Mouse (Mus musculus) activated CD4-positive, CD25-positive, alpha-beta regulatory T cell, adult 4 months (primary cell): ENCODE results near the gene Flt3l. TPM values are rescaled to one million over a fixed set of nuclear protein-coding genes. Genes with fewer than 3 reads are reported as not detected.
A peak's percentile ranks its signal among the peaks of the same experiment; 100 is the strongest.
"Not testable (repeated sequence)": the region's sequence is repeated elsewhere in the genome, so short reads cannot be mapped to it uniquely, and the experiment has no call there.

Experiments
- ATAC-seq: one replicate; pipeline ENCODE4 v1.8.0; 2017
- polyA plus RNA-seq, 2 experiments: library from polyadenylated mRNA; unstranded; fragments of 100-300 nt; shearing (Covaris generic); gene quantifications; one replicate each; pipeline ENCODE4 v1.2.1; 2017

Flt3l gene
- 100 to 1,000 TPM; 118 to 125 TPM for polyA plus RNA-seq

DNA sequence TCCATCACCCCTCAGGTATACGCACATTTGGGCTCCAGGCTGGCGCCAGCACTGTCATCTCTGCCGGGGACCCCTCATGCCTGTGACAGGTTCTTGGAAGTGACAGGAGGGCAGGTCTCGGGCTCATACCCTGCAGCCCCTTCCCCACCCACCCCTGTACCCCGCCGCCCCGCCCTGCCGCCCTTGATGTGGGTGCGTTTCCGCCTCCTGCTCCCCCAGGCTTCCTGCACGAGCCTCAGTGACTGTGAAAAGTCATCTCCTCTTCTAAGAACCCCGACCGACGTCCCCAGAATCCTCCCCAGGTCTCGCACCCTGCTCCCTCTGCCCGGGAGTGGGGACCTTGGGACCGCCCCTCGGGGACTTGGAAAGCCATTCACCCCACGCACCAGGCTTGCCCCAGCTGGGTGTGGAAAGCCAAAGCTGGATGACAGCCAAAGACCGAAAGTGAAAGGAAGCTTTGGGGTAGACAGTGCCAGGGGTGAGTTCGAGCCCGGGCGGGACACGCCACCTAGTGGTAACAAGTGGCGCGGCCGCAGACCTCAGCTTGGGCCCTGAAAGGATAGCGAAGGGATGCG is at the start of gene Flt3l, which contains the start of gene Gm45713:
Gene Flt3l (minus strand): TSS at position 440 of the 575 bp plus-strand sequence.
Gene Gm45713 (minus strand): TSS at position 239 of the 575 bp plus-strand sequence.
- peak; percentile 81 for ATAC-seq

DNA sequence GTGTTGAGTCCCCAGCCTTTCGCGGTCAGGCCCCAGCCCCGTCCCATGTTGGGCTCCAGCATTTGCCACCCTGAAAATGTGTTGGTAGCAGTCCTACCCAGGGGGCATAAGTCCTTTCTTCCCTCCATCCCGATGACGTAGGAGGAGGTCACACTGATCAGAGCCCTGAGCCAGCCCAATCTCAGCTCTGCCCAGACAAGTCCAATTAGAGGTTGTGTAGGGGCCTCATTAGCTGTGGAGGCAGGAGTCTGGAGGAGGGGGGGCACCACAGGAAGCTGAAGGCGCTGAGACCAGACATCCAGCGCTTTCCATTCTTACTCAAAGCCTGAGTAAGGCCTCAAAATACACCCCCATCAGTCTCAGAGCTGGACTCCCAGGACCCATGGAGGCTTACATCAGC is 49.7 kb upstream of the Flt3l start:
- ATAC-seq: no peak

DNA sequence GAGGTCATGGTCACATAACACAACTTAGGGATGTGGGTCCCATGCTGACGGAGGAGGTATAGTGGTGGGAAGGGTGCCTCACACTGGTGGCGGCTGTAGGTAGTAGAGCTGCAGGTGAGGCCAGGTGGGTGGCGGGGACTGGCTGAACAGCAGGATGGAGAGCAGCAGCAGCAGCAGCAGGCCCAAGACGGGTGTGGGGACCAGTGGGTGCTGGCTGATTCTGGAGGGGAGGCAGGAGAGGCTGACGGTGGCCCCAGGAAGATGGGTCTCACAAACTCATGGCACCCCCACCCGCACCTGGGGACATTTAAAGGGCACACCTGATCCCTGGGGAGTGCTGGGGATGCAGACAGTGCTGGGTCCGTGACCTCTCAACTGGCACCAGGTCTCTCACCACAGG is 47.4 kb upstream of the Flt3l start:
- no peak for ATAC-seq

DNA sequence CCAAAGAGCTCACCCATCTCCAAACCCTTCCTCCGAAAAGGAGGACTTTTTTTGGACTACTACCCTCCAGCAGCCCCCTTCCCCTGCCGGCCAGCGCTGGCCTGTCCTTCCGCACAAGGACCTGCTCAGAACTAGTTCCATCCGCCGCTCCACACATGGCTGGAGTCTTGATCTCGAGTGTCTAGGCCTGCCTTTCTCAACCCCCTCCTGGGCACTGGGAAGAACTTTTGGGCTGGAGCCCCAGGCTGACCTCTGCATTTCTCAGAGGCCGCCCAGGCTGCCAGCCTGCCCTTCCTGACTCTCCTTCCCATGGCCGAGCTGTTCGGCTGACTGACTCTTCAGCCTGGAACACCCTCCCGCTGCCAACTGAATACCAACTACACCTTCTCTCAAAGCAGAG is 46.4 kb upstream of the Flt3l start:
- ATAC-seq: no peak

DNA sequence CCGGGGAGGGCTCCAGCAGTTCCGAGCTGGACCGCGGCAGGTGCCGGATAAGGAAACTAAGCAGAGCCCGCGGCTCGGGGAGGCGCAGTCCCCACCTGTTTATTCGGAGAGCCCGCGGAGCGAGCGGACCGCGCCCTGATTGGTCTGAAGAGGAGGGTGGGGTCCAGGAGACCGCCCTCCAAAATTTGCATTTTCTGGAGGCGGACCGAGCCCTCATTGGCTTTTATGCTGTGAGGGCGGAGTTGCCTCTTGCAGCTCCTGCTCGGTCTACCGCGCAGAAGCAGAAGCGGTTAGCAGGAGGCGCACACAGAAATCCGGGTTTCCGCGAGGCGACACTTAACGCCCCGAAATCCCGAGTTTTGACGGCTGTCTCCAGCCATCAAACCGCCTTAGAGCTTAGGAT is 46.0 kb upstream of the Flt3l start:
- peak; percentile 87 for ATAC-seq

DNA sequence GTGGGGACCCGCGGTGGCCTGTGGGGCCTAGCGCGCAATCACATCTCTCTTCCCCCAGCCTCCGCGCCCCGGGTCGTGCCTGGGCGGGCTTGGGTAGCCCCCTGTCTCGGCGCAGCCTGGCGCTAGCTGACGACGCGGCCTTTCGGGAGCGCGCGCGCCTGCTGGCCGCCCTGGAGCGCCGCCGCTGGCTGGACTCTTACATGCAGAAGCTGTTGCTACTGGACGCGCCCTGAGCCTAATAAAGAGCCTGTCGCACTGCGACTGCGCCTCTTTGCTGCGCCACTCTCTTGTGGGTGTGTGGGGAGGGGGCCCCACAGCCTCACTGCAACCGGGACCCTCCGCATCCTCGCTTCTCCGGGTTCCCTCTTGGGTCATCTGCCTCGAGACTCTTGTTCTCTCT is 45.3 kb upstream of the Flt3l start:
- no peak for ATAC-seq

DNA sequence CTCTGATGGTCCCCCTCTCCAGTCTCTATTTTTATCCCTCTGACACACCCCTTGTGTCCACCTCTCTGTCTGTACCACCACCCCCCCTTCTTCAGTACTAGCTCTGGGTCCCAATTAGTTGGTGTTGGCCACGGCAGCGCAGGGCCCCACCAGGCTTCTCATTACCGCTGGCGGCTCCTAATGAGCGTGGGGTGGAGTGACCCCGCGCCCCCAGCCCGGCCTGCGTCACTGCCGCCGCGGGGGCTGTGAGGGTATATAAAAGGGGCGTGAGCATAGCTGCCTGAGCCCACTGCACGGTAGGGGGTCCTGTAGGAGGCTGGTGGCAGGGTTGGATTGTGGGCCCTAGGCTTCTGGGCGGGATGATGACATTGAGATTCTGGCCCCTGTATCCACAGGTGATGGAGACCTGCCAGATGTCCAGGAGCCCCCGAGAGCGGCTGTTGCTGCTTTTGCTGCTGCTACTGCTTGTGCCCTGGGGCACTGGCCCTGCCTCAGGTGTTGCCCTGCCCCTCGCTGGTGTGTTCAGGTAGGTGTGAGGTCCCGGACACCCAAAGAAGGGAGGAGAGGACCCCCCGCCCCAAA is 44.8 kb upstream of the Flt3l start, which contains the start of gene Pth2:
Gene Pth2 (plus strand): TSS at position 100 of the 582 bp plus-strand sequence.
- ATAC-seq: no peak

DNA sequence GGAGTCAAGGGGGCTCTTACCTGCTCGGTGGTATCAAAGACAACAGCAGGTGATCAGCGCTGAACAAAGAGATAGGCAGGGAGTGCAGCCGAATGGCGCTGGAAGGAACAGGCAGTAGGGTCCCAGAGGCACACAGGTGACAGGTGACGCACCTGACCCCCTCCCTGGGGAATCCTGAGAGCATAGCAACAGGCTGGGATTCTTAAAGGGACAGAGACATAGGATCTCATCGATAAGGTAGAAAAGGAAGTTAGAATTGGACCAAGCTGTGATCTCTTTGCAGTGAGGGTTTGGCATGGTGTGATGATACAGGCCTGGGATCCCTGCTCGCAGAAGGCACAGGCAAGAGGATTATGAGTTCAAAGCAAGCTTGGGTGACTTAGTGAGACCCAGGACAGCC is 43.2 kb upstream of the Flt3l start, which contains the start of gene Gfy:
Gene Gfy (minus strand): TSS at position 101 of the 400 bp plus-strand sequence.
- no peak for ATAC-seq

DNA sequence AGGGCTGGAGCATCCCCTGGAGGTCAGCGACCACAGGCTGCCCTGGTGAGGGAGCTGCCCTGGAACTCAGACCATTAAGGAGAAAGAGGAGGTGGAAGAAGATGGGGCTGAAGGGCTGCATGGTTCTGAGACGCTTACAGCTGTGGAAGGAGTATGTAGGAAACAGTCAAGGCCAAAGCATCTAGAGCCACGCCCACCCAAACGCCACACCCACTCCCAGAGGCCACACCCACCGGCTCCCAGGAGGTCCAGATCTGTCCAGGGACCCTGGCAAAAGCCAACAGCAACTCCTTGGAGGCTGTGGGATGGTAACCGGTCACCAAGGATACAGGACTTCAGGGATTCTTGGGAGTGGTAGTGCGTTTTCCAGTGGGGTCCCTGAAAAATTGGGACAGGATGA is 42.3 kb upstream of the Flt3l start:
- ATAC-seq: no peak

DNA sequence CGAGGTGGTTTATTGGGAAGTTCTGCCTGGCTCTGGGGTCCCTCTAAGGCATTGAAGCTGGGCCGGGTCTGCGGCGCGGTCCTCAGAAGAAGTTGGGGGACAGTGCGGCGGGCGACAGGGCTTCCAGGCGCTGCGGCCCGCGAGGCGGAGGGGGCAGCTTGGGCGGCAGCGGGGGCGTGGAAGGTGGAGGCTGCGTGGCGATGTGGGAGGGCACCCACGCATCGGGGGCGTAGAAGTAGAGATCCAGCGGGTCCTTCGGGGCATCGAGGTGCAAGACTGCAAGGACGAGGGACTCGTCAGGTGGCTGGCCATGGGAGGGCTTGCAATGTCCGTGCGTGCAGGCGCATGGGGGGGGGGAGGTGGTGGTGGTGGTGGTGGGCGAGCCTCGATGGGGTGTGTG is 40.1 kb upstream of the Flt3l start:
- no peak for ATAC-seq

DNA sequence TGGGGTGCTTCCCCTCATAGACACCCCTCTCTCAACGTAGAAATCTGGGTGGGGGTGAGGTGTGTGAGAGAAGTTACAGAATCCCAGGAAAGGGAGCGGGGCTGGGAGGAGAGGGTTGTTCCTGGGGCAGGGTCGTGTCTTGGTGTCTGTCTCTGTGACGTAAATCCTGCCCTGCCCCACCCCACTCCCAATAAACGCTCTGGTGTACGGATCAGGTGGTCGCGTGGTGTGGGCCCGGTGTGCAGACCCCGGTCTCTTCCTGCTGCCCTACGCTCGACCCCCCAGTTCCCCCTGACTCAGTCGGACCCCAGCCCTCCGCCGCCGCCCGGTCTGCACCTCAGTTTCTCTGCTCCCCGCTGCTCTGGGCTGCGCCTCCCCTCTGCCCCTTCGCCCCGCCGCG is 39.7 kb upstream of the Flt3l start:
- ATAC-seq: no peak

DNA sequence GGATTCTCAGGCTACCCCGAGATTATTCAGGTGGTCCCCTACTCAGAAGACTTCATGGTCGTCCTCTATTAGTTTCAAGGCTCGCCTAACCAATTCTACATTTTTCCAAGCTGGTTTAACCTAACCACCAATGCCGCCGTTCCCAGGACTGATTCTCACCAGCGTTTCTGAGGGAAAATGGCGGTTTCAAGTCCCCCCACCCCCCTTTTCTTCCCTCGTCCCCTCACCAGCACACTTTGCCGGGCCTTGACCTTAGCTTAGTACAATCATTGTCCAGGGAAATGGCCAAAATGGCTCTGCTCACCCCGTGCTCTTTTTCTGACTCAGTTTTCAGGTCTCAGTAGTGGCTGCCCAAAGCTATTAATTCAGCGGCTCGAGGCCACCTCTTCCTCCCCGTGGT is 39.2 kb upstream of the Flt3l start:
- no peak for ATAC-seq

DNA sequence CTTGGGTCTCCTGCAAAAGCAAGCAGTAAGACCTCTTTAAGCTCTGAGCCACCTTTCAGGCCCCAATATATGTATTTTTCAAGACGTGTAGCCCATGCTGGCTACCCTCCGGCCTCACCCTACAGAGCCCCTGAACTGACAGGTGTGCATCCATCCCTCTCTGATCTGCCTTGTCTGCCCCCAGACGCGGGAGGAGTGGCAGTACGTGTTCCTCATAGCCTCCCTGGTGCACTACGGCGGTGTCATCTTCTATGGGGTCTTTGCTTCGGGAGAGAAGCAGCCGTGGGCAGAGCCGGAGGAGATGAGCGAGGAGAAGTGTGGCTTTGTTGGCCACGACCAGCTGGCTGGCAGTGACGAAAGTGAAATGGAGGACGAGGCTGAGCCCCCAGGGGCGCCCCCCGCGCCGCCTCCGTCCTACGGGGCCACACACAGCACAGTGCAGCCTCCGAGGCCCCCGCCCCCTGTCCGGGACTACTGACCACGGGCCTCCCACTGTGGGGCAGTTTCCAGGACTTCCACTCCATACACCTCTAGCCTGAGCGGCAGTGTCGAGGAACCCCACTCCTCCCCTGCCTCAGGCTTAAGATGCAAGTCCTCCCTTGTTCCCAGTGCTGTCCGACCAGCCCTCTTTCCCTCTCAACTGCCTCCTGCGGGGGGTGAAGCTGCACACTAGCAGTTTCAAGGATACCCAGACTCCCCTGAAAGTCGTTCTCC is 38.5 kb upstream of the Flt3l start:
- no peak for ATAC-seq

DNA sequence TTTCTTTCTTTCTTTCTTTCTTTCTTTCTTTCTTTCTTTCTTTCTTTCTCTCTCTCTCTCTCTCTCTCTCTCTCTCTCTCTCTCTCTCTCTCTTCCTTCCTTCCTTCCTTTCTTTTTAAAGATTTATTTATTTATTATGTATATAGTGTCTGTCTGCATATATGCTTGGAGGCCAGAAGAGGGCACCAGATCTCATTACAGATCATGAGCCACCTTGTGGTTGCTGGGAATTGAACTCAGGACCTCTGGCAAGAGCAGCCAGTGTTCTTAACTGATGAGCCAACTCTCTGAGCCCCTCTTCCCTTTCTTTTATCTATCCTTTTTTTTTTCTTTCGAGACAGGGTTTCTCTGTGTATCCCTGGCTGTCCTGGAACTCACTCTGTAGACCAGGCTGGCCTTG is 37.5 kb upstream of the Flt3l start:
- ATAC-seq: not testable (repeated sequence)

DNA sequence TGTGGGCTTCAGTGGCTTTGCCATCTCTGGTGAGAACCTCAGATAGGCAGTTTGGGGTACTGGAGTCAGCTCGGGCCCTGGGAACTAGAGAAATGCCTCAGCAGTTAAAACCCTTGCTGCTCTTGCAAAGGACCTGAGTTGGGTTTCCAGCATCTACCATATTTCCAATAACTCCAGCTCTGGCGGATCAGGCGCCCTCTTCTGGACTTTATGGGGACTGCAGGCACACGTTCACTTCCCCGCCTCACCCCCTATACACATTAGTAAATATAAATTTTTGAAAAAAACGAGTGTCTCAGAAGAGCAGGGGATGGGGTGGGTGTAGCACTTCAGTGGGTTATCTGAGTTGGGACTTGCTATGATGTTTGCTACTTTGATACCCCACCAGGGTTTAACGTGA is 36.7 kb upstream of the Flt3l start:
- no peak for ATAC-seq

DNA sequence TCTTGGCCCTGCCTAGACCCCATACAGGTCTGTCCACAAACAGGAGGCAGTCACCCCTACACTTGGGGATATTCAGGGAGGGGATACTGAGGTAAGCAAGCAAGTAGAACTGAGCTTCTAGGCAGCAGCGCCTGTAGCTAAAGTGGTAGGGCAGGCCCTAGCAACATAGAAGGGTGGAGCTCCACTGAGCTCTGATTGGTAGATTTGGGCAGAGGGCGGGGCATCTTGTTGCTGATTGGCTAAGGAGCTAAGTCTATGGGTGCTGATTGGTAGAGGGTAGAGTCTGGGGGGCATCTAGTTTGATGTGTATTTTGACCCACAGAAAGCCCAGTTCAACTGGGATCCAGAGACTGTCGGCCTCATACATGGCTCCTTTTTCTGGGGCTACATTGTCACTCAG is 33.3 kb upstream of the Flt3l start:
- no peak for ATAC-seq

DNA sequence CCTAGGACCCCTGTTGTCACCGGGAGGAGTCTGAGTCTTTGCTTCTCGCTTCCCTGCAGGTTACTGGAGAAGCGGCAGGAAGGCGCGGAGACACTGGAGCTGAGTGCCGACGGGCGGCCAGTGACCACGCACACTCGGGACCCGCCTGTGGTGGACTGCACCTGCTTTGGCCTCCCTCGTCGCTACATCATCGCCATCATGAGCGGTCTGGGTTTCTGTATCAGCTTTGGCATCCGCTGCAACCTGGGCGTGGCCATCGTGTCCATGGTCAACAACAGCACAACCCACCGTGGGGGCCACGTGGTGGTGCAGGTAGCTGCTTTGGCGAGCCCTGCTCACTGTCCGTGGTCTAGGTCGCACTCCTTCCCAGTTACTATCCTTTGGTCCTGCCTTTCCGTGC is 32.4 kb upstream of the Flt3l start:
- ATAC-seq: no peak

DNA sequence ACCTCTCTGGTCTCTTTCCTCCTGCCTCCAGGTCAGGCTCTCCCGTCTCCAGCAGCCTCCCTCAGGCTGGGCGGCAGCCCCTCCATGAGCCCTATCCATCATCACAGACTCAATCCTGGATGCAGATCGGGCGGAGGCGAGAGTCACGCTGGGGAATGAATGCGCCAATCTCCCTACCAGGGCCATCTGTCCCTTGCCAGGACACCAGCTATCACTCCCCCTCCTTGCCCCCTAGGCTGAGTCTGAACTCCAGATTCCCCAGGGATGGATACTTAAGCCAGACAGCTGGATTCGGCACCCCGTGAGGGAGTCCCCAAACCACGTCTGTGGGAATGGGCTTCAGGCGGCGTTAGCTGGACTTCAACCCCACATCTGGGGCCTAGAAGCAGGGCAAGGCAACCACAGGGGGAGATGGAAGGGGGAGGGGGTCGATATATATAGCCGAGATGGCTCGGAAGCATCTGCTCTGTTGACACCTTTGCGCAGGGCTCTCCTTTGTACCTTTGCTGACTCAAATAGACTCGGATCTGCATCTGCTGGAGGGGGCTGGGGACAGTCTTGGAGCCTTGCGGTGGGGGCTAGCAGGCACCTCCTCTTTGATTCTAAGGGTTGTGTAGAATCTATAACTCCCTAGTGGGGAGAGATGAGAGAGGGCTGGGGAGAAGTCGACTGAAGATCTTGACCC is 31.7 kb upstream of the Flt3l start:
- no peak for ATAC-seq

DNA sequence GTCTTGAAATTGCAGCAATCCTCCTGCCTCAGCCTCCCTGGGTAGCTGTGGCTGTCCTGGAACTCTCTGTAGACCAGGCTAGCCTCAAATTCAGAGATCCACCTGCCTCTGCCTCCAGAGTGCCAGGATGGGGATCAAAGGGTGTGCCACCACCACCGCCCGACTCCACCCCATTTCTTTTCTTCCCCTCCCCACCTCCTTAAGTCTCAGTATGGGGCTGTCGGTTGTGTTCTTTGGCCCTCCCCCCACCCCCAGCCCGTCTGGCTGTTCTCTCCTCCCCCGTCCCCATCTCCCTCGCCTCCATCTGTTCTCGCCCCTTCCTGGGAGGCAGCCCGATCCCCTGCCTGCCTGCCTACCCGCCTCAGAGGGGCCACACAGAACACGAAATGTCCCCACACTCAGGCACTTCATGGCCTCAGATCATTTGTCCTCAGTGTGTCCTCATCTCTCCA is 30.7 kb upstream of the Flt3l start:
- no peak for ATAC-seq

DNA sequence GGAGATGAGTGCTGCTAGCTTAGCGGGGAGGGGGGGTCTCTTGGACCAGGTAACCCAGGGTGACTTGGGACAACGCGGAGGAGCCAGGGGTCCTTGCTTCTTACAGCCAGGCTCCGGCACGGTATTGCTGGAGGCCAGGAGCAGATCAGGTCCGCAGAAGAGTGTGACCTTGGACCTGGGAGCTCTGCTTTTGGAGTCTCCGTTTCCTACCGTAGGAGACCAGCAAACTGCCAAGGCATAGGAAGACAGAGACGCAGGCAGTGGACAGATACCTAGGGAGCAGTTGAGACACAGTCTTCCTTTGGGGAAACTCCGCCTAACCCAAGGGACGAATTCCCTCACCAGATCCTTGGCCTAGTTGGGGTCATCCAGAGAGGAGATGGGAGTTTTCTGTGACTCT is 29.5 kb upstream of the Flt3l start:
- ATAC-seq: no peak

DNA sequence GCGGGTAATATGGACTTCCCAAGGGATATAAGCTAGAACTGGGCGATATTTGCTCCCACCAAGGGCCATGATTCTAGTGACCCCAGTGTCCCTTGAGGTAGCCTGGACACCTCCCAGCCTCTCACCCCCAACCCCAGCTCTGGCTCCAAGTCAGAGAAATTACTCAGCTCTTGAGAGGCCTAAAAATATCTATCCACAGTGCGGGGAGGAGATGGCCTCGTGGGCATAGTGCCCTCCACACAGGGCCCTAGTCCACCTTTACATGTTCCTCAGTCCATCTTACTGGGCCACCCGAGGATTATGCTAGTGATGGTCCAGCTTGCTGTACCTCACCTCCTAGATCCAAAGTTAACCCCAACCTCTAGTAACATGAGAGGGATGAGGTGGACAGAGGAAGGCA is 28.6 kb upstream of the Flt3l start:
- ATAC-seq: no peak

DNA sequence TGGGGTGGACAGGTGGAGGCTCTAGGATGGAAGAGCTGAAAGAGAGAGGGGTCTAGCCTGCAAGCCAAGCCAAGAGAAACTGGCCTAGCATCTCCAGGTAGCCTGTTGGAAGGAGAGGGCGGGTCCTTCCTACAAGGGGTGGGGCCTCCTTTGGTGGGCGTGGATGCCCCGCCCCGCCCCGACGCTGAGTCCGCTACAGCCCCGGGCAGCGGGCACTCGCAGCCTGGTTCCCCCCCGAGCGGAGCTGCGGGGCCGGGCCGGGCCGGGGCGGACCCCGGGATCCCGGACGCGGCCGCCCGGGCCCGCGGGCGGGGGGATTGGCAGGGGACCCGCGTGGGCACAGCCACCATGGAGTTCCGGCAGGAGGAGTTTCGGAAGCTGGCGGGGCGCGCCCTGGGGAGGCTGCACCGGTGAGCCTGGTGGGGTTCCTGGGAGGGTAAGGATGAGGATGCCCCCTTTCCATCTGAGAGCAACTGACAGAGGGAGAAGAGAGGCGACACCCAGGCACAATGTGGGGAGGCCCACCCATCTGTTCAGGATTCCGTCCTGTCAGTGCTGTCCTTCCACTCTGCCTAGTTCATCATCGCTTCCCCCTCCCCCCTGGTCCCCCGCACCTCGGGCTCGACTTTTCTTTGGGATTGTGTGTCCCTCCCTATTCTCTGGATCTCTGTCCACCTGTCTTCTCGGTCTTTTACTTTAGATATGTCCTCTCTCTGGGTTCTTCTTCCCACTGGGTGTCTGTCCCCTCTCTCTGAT is 27.7 kb upstream of the Flt3l start, which contains the start of gene Slc17a7:
Gene Slc17a7 (plus strand): TSS at position 215 of the 756 bp plus-strand sequence.
- ATAC-seq: no peak
